Mouse (Mus musculus) small intestine, adult 2 months (tissue): ENCODE measurements at regions not wholly inside any gene's neighbourhood (a gene's known extent, or its start where the extent isn't known, plus 50 kb on each side); places are given as distances from the start of the nearest gene placed in this dataset.

Experiments used
- CTCF ChIP-seq: fragments of 200-500 bp; IDR thresholded peaks from 2 replicates; pipeline ENCODE4 v1.5.1; 2012; ENCODE audit warnings: low read depth, mild to moderate bottlenecking, control low read depth, inconsistent platforms, low read length, moderate library complexity, mixed read lengths; ENCODE audit not compliant: insufficient replicate concordance, insufficient read length; ENCODE audit errors: extremely low read depth
- POLR2A ChIP-seq: fragments of 200-500 bp; IDR thresholded peaks from 2 replicates; pipeline ENCODE4 v1.6.1; 2012; ENCODE audit warnings: low read depth, mild to moderate bottlenecking, control low read depth, inconsistent platforms, low read length, moderate library complexity

DNA sequence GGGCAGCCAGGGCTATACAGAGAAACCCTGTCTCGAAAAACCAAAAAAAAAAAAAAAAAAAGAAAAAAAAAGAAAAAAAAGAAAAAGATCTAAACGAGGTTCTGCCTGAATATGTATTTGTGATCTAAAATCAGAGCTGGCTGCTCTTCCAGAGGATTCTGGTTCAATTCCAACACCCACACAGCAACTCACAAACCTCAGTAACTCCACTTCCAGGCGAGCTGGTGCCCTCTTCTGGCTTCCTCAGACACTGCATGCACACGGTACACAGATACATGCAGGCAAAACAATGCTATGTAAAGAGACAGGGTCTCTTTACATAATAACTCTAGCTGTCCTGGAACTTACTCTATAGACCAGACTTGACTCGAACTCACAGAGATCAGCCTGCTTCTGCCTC lies 114.8 kb downstream of the Zfp281 start:
- TF ChIP-seq POLR2A (no peak), CTCF (peak; percentile 53; the same call in 1 of the 2 replicates)
